Mouse (Mus musculus) MEL (cell line): Measurements from ENCODE around the gene Iqsec1. TPM values are rescaled to one million over a fixed set of nuclear protein-coding genes. Genes with fewer than 3 reads are reported as not detected.

ENCODE experiments used
- DNase-seq: peaks from one replicate; pipeline ENCODE4 v3.0.0; 2011; ENCODE audit warnings: low read depth, low spot score
- H3K27ac ChIP-seq: 2 replicates; pipeline ENCODE4 v1.5.1; 2012; ENCODE audit warnings: low read depth, mild to moderate bottlenecking, control low read depth, low read length, moderate library complexity; ENCODE audit not compliant: control insufficient read depth
- H3K27me3 ChIP-seq, 2 experiments: fragments of 150-350 bp in 1 of 2; sonication (generic) in 1 of 2; 2 replicates each; pipeline ENCODE4 v1.6.1; 2012; ENCODE audit warnings: low read length in 2 of 2, mild to moderate bottlenecking in 2 of 2, improper control_type of control experiment in 1 of 2, moderate library complexity in 1 of 2; ENCODE audit not compliant: insufficient read depth in 2 of 2, control insufficient read depth in 1 of 2
- H3K36me3 ChIP-seq, 2 experiments: 2 replicates each; pipeline ENCODE4 v1.6.1; 2012 to 2014; ENCODE audit warnings: low read length in 2 of 2, improper control_type of control experiment in 1 of 2, inconsistent platforms in 1 of 2, mild to moderate bottlenecking in 1 of 2; ENCODE audit not compliant: insufficient read depth in 2 of 2, control insufficient read depth in 1 of 2
- H3K4me1 ChIP-seq, 2 experiments: fragments of 150-350 bp in 1 of 2; sonication (generic) in 1 of 2; 2 replicates each; pipeline ENCODE4 v1.6.1; 2012; ENCODE audit warnings: low read length in 2 of 2, improper control_type of control experiment in 1 of 2, mild to moderate bottlenecking in 1 of 2; ENCODE audit not compliant: insufficient read depth in 2 of 2, control insufficient read depth in 1 of 2
- H3K4me3 ChIP-seq, 2 experiments: fragments of 150-350 bp in 1 of 2; sonication (generic) in 1 of 2; 2 replicates each; pipeline ENCODE4 v1.5.1; 2012; ENCODE audit warnings: low read depth in 2 of 2, low read length in 2 of 2, mild to moderate bottlenecking in 2 of 2, moderate library complexity in 2 of 2, control low read depth in 1 of 2, improper control_type of control experiment in 1 of 2; ENCODE audit not compliant: control insufficient read depth in 1 of 2, insufficient read depth in 1 of 2
- H3K79me2 ChIP-seq: 2 replicates; pipeline ENCODE4 v1.6.1; 2012; ENCODE audit warnings: mild to moderate bottlenecking, low read length, moderate library complexity; ENCODE audit not compliant: control insufficient read depth, poor library complexity, insufficient read depth
- H3K9ac ChIP-seq: 2 replicates; pipeline ENCODE4 v1.6.1; 2012; ENCODE audit warnings: low read depth, mild to moderate bottlenecking, control low read depth, low read length, moderate library complexity; ENCODE audit not compliant: control insufficient read depth, poor library complexity, severe bottlenecking
- H3K9me3 ChIP-seq: fragments of 150-350 bp; sonication (generic); replicated peaks from 2 replicates; pipeline ENCODE4 v1.6.1; 2012; ENCODE audit warnings: mild to moderate bottlenecking, low read length, improper control_type of control experiment, moderate library complexity; ENCODE audit not compliant: insufficient read depth
- BHLHE40 ChIP-seq: IDR thresholded peaks from 2 replicates; pipeline ENCODE4 v1.6.1; 2012; ENCODE audit warnings: low read depth, mild to moderate bottlenecking, inconsistent platforms, low read length, improper control_type of control experiment, borderline replicate concordance
- CHD1 ChIP-seq: IDR thresholded peaks from 2 replicates; pipeline ENCODE4 v1.6.1; 2012; ENCODE audit warnings: low read depth, mild to moderate bottlenecking, inconsistent platforms, low read length, improper control_type of control experiment
- CHD2 ChIP-seq: IDR thresholded peaks from 2 replicates; pipeline ENCODE4 v1.6.1; 2011; ENCODE audit warnings: low read length, improper control_type of control experiment
- CTCF ChIP-seq, 3 experiments: IDR thresholded peaks in 2 of 3; conservative IDR thresholded peaks in 1 of 3; 2 replicates each; pipeline ENCODE4 v1.5.1; 2011 to 2012; ENCODE audit warnings: low read length in 3 of 3, low read depth in 2 of 3, mild to moderate bottlenecking in 2 of 3, improper control_type of control experiment in 1 of 3, inconsistent platforms in 1 of 3, mixed read lengths in 1 of 3, moderate library complexity in 1 of 3; ENCODE audit not compliant: control insufficient read depth in 1 of 3, insufficient read depth in 1 of 3, poor library complexity in 1 of 3, severe bottlenecking in 1 of 3
- E2F4 ChIP-seq: IDR thresholded peaks from 2 replicates; pipeline ENCODE4 v1.6.1; 2011; ENCODE audit warnings: low read depth, low read length, improper control_type of control experiment, borderline replicate concordance
- ELF1 ChIP-seq: IDR thresholded peaks from 2 replicates; pipeline ENCODE4 v1.6.1; 2014; ENCODE audit warnings: low read depth, mild to moderate bottlenecking, inconsistent platforms, low read length, improper control_type of control experiment, moderate library complexity
- EP300 ChIP-seq, 2 experiments: IDR thresholded peaks; 2 replicates each; pipeline ENCODE4 v1.6.1; 2011; ENCODE audit warnings: improper control_type of control experiment in 2 of 2, low read length in 2 of 2, low read depth in 1 of 2, mild to moderate bottlenecking in 1 of 2
- GABPA ChIP-seq: IDR thresholded peaks from 2 replicates; pipeline ENCODE4 v1.6.1; 2012; ENCODE audit warnings: low read depth, mild to moderate bottlenecking, inconsistent platforms, low read length, improper control_type of control experiment, moderate library complexity
- JUND ChIP-seq: IDR thresholded peaks from 2 replicates; pipeline ENCODE4 v1.6.1; 2011; ENCODE audit warnings: low read depth, mild to moderate bottlenecking, improper control_type of control experiment, low read length
- KAT2A ChIP-seq: conservative IDR thresholded peaks from 2 replicates; pipeline ENCODE4 v1.6.1; 2012; ENCODE audit warnings: low read depth, low read length, improper control_type of control experiment, inconsistent platforms
- MAX ChIP-seq: IDR thresholded peaks from 2 replicates; pipeline ENCODE4 v1.6.1; 2011; ENCODE audit warnings: low read length, improper control_type of control experiment
- MXI1 ChIP-seq: IDR thresholded peaks from 2 replicates; pipeline ENCODE4 v1.6.1; 2011; ENCODE audit warnings: mild to moderate bottlenecking, low read depth, low read length, improper control_type of control experiment
- MYC ChIP-seq: IDR thresholded peaks from 2 replicates; pipeline ENCODE4 v1.6.1; 2011; ENCODE audit warnings: low read depth, mild to moderate bottlenecking, low read length, improper control_type of control experiment, moderate library complexity
- NELFE ChIP-seq: IDR thresholded peaks from 2 replicates; pipeline ENCODE4 v1.6.1; 2011; ENCODE audit warnings: low read depth, low read length, improper control_type of control experiment
- POLR2AphosphoS2 ChIP-seq: IDR thresholded peaks from 2 replicates; pipeline ENCODE4 v1.6.1; 2011; ENCODE audit warnings: low read length, improper control_type of control experiment
- RAD21 ChIP-seq: IDR thresholded peaks from 2 replicates; pipeline ENCODE4 v1.6.1; 2011; ENCODE audit warnings: mild to moderate bottlenecking, low read depth, low read length, improper control_type of control experiment
- SIN3A ChIP-seq: IDR thresholded peaks from 2 replicates; pipeline ENCODE4 v1.6.1; 2012; ENCODE audit warnings: low read length, improper control_type of control experiment, inconsistent platforms
- SMC3 ChIP-seq: IDR thresholded peaks from 2 replicates; pipeline ENCODE4 v1.6.1; 2011; ENCODE audit warnings: low read depth, low read length, improper control_type of control experiment
- TAL1 ChIP-seq: IDR thresholded peaks from 2 replicates; pipeline ENCODE4 v1.6.1; 2012; ENCODE audit warnings: mild to moderate bottlenecking, inconsistent platforms, low read length, moderate library complexity, mixed read lengths
- UBTF ChIP-seq: IDR thresholded peaks from 2 replicates; pipeline ENCODE4 v1.6.1; 2012; ENCODE audit warnings: low read depth, mild to moderate bottlenecking, inconsistent platforms, low read length, improper control_type of control experiment, moderate library complexity, borderline replicate concordance; ENCODE audit not compliant: insufficient read depth
- ZC3H11A ChIP-seq: IDR thresholded peaks from 2 replicates; pipeline ENCODE4 v1.6.1; 2012; ENCODE audit warnings: low read depth, mild to moderate bottlenecking, inconsistent platforms, low read length, improper control_type of control experiment
- ZKSCAN1 ChIP-seq: IDR thresholded peaks from 2 replicates; pipeline ENCODE4 v1.6.1; 2012; ENCODE audit warnings: low read depth, mild to moderate bottlenecking, inconsistent platforms, low read length, improper control_type of control experiment, moderate library complexity
- ZNF384 ChIP-seq: IDR thresholded peaks from 2 replicates; pipeline ENCODE4 v1.6.1; 2012; ENCODE audit warnings: low read depth, mild to moderate bottlenecking, inconsistent platforms, low read length, improper control_type of control experiment
- polyA plus RNA-seq, 2 experiments: library from polyadenylated mRNA; stranded (reverse) in 1 of 2; unstranded in 1 of 2; fragments of >175 nt in 1 of 2; fragments of >200 nt in 1 of 2; gene quantifications; 2 replicates each; pipeline versions ENCODE4 v1.2.1 to v1.2.4; 2012; ENCODE audit warnings: low replicate concordance in 2 of 2, low read depth in 1 of 2; ENCODE audit not compliant: insufficient read length in 2 of 2, insufficient read depth in 1 of 2, missing spikeins in 1 of 2
- total RNA-seq: library from RNA; depleted of rRNA; stranded (reverse); fragments of 300-350 nt; gene quantifications from 2 replicates; pipeline ENCODE4 v1.2.3, GENCODE M21; 2012

Gene Iqsec1
- total and polyA plus RNA-seq, 3 experiments, result 14.8 to 73.4 (median 30.8) TPM

DNA sequence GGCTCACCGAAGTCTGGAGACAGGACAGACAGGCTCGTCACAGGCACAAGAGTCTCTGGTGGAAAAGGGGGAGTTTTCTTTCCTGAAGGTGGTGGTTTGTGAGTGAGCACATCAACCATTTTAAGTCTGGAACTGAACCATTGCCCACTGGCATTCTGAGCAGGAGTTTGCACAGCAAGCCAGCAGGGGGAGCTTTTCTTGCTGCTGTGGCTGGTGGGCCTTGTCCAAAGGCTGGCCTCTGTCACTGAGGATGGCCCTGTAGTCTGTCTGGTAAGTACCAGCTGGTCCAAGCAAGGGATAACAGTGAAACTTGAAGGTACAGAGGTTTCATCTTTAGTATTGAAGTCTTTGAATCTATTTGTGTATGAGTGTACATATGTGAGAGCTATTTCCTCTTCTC lies 334.7 kb downstream of the Iqsec1 start:
- Histone ChIP-seq H3K9ac (no peak overlapping the region), H3K4me3 (no peak overlapping the region), H3K4me1 (no peaks in the 10 kb centered on the region), H3K27ac (no peak overlapping the region), H3K27me3 (no peaks in the 10 kb centered on the region), H3K36me3 (no peaks in the 10 kb centered on the region)
- peak; percentile 52 for DNase-seq
- TF ChIP-seq BHLHE40 (no peak), ELF1 (no peak), ZKSCAN1 (no peak), KAT2A (no peak), MAX (no peak), MXI1 (no peak), CTCF (IDR thresholded peaks at IDR 0.05 in 2 of 3, conservative IDR thresholded peaks at IDR 0.05 in 1 of 3; ENCODE audit: control insufficient read depth in 1 of 3, insufficient read depth in 1 of 3, low read depth in 2 of 3, low read length in 3 of 3, poor library complexity in 1 of 3, severe bottlenecking in 1 of 3) (peak; percentile 72 to 80 (median 75)), CHD2 (no peak), NELFE (no peak), RAD21 (peak; percentile 59), ZNF384 (no peak), JUND (no peak), SMC3 (peak; percentile 86), GABPA (no peak), CHD1 (no peak), ZC3H11A (peak; percentile 51)
- TF ChIP-seq, all 39 proteins: peak for 4
- Histone ChIP-seq H3K79me2 (no peaks in the 10 kb centered on the region), H3K9me3 (no peaks in the 10 kb centered on the region)

DNA sequence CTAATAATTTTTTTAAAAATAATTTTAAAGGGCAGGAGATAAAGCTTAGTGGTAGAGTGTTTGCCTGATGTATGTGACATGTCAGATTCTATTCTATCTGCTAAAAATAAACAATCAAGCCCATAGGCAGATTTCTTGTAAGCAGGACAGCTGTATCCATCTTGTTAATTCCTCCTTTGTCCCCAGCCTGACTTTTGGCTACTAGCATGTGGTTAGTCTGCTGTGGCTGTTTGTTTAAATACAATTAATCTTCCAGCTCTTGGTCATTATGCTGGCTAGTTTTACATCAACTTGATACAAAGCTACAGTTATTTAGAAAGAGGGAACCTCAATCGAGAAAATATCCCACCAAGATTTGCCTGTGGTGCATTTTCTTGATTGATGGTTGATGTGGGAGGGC lies 337.9 kb downstream of the Iqsec1 start:
- H3K79me2 ChIP-seq, result no peaks in the 10 kb centered on the region
- TF ChIP-seq CHD1 (no peak), SMC3 (no peak), TAL1 (no peak), UBTF (no peak), E2F4 (no peak), SIN3A (no peak), MYC (no peak), MXI1 (no peak), GABPA (no peak), NELFE (no peak), POLR2AphosphoS2 (no peak), EP300 (IDR thresholded peaks at IDR 0.05; ENCODE audit: low read depth in 1 of 2, low read length in 2 of 2) (no peak), BHLHE40 (no peak)
- TF ChIP-seq, all 39 proteins: peak for 0

More for the DNA sequence above, 337.9 kb downstream of the Iqsec1 start:
- no peaks in the 10 kb centered on the region for H3K9me3 ChIP-seq
- no peaks in the 10 kb centered on the region for H3K27me3 ChIP-seq
- no peak overlapping the region for H3K9ac ChIP-seq
- H3K27ac ChIP-seq, result no peak overlapping the region
- no peak overlapping the region for H3K4me3 ChIP-seq
- H3K36me3 ChIP-seq, result no peaks in the 10 kb centered on the region
- H3K4me1 ChIP-seq, result no peaks in the 10 kb centered on the region
- DNase-seq, result no peak
